Mouse (Mus musculus): ENCODE results near the gene Slc6a21.
A peak's percentile ranks its signal among the peaks of the same experiment; 100 is the strongest.
"Not testable (repeated sequence)": the region's sequence is repeated elsewhere in the genome, so short reads cannot be mapped to it uniquely, and the experiment has no call there.

Slc6a21 gene

DNA sequence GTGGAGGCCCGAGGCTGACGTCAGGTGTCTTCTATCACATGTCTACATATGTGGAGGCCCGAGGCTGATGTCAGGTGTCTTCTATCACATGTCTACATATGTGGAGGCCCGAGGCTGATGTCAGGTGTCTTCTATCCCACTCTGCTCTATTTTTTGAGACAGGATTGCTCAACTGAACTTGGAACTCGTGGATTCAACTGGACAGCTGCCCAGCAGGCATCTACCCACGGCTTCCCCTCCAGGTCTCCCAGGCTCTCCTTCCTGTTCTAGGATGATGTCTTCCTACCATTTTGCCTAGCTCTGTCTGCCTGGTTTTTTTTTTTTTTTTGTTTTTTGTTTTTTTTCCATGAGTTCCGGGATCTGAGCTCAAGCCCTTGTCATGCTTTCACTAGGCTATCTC, 21.5 kb upstream of the Slc6a21 start:
- DNase-seq (ENCODE audit: low read depth, low spot score): not testable (repeated sequence)

- DNase-seq (ENCODE audit: low read depth, low spot score): peak; percentile 82
These were observed 20.1 kb upstream of the Slc6a21 start for GRCm38 (mm10) chr7:45257063-45257840.

DNA sequence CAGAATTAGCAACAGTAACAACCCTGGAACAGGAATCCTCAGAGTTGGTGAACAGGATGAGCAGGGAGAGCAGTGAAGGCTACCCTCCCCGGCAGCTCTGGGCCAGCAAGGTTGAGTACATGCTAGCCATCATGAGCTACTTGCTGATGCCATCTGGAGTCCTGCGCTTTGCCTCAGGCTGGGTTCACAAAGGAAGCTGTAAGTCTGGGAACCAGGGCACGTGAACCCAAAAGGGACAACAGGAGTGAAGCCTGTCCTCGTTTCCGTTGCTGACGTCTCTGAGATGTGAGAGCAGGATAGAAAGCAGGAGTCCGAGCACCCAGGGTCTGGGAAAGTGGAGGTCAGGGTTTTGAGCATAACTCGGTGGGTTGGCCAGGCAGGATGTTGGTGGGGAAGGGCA, 18.0 kb upstream of the Slc6a21 start:
- no peak for DNase-seq (ENCODE audit: low read depth, low spot score)

- peak; percentile 32 for DNase-seq (ENCODE audit: low read depth, low spot score)
These were observed 15.0 kb upstream of the Slc6a21 start for GRCm38 (mm10) chr7:45262266-45262665.

DNA sequence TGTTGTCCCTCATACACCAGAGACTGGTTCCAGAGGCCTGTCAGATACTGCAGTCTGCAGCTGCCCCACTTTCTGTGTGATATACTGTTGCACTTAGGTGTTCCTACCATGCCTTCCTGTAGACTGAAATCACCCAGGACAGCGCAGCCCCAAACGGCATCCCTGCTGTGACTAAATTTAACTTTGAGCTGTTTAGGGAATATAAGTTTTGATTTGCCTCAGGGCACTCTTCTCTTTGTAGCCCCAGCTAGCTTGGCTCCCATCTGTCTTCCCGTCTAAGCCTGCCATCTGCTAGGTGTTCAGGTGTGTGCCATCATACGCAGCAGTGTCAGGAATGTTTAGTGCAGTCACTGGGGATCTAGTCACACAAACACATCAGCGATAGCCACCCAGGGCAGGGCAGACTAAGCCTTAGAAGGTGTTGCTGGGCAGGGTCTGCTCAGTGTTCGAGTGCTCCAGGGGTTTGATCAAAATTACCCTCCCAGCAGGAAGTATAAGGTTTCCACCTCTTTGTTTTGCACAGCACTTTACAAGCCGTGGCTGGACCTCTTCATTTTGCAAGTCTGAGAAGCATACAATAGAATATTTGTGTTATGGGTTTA, 14.2 kb upstream of the Slc6a21 start:
- DNase-seq (ENCODE audit: low read depth, low spot score): peak; percentile 53

- DNase-seq (ENCODE audit: low read depth, low spot score): no peak
These were observed 13.0 kb upstream of the Slc6a21 start for GRCm38 (mm10) chr7:45264348-45264747.

DNA sequence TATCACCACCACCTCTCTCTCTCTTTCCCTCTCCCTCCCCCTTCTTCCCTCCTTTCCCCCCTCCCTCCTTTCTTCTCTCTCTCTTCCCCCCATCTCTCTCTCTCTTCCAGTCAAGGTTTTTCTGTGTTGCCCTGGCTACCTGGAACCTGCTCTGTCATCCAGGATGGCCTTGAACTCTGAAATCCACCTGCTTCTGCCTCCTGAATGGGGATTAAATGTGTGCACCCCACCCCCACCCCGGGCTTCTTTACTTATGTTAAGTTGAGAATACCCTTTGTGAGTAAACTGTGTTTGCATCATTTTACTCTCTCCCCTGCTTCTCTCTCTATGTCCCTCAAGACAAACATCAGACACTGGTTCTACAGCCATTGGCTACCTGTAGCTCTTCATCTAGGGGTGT, 11.8 kb upstream of the Slc6a21 start:
- no peak for DNase-seq (ENCODE audit: low read depth, low spot score)

- no peak for DNase-seq (ENCODE audit: low read depth, low spot score)
These were observed 4.4 kb upstream of the Slc6a21 start for GRCm38 (mm10) chr7:45272786-45273412.

GRCm38 (mm10) chr7:45273672-45274071, 3.6 kb upstream of the Slc6a21 start:
- no peak for DNase-seq (ENCODE audit: low read depth, low spot score)

GRCm38 (mm10) chr7:45286486-45286885, 9.2 kb downstream of the Slc6a21 start:
- peak; percentile 27 for DNase-seq (ENCODE audit: low read depth, low spot score)

GRCm38 (mm10) chr7:45296626-45297025, 19.3 kb downstream of the Slc6a21 start:
- no peak for DNase-seq (ENCODE audit: low read depth, low spot score)

GRCm38 (mm10) chr7:45297563-45297962, 20.2 kb downstream of the Slc6a21 start:
- no peak for DNase-seq (ENCODE audit: low read depth, low spot score)

DNA sequence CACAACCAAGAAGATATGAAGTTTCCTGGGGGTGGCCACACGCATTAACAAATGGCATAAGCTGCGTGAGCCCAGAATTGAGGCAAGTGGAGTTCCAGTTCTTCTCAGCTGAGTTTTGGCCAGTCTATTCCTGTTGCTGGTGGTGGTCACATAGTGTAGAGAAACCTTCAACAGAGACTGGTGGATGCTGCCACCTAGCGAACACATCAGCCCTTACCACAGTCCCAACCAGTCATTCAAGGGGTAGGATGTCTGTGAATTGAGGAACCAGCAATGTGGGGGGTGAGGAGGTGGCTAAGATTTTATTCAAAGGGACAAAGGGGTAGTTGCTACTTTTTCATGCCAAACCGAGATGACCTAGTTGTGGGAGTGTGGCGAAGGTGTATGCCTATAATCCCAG, 22.4 kb downstream of the Slc6a21 start:
- DNase-seq (ENCODE audit: low read depth, low spot score): peak; percentile 90

GRCm38 (mm10) chr7:45300270-45300669, 23.0 kb downstream of the Slc6a21 start:
- DNase-seq (ENCODE audit: low read depth, low spot score): peak; percentile 88

DNA sequence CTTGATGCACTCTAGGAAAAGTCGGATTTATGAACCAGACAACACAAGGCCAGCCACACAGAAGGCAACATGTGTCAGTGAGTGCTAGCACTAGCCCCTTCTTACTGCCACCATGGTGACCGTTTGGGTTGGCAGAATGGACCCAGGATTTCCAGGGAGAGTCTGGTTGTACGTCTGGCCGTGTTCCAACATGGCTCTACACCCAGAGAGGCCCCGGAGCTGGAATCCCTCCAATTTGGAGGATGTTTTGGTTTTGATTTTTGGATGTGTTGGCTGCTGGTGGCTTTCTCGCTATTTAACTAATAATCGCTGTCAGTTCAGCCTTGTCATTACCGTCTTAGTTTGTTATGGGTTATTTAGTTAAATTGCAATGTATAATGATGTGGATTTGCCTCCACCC, 25.3 kb downstream of the Slc6a21 start:
- DNase-seq (ENCODE audit: low read depth, low spot score): no peak

DNA sequence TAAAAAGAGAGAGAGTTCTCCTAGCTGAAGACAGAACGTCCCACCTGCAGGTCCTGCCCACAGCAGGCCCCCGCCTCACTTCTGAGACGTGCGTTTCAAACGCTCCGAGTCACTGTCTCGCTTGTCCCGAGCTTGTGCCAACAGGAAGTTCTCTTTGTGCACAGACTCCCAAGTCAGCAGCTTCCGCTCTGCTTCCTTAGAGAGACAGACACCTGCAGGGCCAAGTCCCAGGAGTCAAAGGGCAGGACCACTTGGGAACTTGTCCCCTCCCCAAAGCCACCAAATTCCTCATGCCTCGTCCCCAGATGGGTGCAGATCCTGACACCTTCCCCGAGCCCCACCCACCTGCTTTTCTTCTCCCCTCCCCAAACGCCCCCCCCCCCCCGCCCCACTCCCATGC, 27.6 kb downstream of the Slc6a21 start:
- DNase-seq (ENCODE audit: low read depth, low spot score): peak; percentile 51

DNA sequence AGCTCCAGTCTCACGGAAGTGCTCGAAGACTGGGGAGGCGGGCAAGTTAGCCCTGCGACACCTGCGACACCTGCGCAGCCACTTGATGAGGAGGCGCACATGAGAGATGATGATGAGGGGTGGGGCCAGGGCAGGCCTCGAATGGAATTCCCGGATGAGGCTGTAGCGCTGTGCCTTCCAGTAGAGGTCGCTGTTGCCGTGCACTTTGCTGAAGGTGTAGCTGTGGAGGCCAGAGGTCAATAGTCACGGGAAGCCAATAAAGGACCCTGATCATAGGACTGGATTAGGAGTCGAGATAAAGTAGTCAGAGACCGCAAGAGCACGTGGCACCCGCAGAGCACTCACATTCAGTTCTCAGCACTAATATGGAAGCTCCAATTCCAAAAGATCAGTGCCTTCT, 28.0 kb downstream of the Slc6a21 start:
- peak; percentile 92 for DNase-seq (ENCODE audit: low read depth, low spot score)

GRCm38 (mm10) chr7:45308551-45309240, 31.4 kb downstream of the Slc6a21 start:
- no peak for DNase-seq (ENCODE audit: low read depth, low spot score)

DNA sequence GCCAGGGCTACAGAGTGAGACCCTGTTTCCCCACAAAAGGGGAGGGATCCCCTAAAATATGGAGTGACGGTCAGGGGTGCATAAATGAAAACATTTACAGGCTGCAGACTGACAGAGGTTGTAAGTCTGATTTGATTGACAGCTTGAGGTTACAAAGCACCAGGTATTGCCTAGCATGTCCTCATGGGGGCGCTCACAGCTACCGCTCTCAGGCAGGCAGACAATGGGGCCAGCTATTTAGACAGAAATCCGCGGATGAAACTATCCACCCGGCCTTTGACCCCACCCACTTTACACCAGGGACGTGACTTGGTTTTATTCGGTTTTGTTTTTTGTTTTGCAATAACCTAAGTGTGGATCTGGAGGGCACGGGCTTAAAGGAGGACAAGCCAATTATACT, 32.1 kb downstream of the Slc6a21 start:
- peak; percentile 78 for DNase-seq (ENCODE audit: low read depth, low spot score)

DNA sequence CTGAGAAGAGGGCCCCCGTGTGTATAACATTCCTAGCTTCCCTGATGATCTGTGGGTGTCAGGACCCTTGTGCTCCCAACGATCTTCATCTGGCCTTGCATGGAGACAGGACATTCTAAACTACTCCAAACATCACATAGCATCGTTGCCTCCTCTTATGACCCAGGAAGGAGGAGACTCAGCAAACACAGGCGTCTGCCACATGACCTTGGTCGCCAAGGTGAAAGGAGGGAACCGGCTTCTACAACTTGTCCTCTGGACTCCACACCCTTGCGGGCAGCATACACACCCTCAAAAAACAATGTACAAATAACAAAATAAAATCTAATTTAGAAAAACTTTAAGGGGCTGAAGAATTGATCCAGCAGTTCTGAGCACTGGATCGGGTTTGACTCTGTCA, 34.7 kb downstream of the Slc6a21 start:
- DNase-seq (ENCODE audit: low read depth, low spot score): no peak

DNA sequence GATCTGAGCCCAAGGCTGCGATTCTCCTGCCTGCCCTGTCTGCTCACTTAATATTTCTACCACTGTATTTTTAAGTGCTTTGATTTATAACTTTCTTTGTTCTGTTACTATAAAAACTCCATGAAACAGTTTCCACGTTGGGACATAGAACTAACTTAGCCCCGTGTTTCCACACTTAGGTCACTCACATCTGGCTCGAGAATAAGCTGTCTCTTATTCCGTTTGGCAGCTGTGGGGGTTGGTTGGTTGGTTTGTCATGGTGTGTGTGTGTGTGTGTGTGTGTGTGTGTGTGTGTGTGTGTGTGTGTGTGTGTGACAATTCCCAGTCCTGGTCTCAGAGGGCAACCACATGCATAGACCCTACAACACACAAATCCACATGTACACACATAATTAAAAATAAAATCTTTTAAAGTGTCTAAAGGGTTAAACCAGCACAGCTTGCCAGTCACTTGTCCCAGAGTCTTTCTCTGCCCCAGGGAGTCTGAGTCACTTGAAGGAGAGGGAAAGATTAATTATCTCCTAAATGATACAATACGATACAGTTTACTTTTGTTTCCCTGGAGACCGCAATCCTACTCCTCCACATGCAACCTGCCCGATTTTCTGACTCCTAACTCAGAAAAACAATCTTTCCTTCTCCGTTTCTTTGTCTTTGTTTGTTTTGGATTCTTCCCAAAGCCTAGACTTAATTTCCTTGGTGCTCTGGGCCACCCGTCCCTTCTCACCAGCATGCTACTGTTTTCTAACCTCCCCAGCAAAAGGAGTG, 35.6 kb downstream of the Slc6a21 start:
- peak; percentile 43 for DNase-seq (ENCODE audit: low read depth, low spot score)

- DNase-seq (ENCODE audit: low read depth, low spot score): no peak
These were observed 36.2 kb downstream of the Slc6a21 start for GRCm38 (mm10) chr7:45313495-45313894.

All from brain, adult 2 months (tissue).